Comparison of ENCODE assay signal across 9 mouse cellular contexts in the genomic region with DNA sequence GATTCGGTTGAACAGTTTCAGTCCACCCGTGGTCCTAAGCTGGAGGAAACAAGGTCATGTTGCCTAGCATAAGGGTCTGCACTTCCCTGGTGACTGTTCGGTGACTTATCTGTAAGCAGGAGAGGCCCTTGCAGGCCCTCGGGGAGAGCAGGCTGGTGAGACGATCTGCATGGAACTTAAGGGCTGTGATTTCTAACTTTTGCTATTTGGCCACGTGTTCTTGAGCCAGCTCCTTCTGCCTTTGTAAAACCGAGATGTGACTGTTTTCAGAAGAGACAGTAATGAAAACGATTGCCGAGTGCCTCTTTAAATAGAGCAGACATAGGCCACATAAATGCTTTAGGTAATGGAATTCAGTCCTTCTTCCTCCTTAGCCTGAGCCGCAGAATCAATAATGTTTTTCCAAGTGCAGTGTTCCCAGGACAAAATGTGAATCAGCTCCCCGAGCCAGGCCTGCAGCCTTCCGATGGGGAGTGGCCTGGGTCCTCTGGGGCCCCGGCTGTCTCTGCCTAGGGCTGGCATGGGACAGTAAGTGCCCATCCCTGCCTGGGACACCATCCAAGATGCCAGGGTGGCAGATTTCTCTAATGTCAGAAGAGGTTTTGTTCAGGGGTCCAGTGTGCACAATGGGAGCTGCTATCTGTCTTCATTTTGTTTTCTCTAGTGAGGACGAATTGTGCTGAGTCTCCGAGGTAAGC. TPM values are rescaled to one million over a fixed set of nuclear protein-coding genes. Genes with fewer than 3 reads are reported as not detected.
DNase-seq lines count a peak whose midpoint lies in the region; ATAC-seq lines count a peak whose summit lies in the region.
"Had no signal": no experiment of that assay in that cellular context is flagged by ENCODE, and none has a peak within 500 bp of the region (broad histone marks: within the 10 kb centered on the region; RNA-seq: fewer than 3 reads in every experiment).

No protein-coding gene starts in this region.

- peak overlapping the region; percentile 11 for H3K27ac ChIP-seq in kidney, embryonic 14.5 days (ENCODE audit: low read depth, low read length)
- H3K27ac ChIP-seq in brown adipose tissue, adult 24 weeks (replicated peaks; ENCODE audit: low read depth, low read length) = peak overlapping the region; percentile 73
- H3K27ac ChIP-seq in hindbrain, embryonic 12.5 days = peak overlapping the region; percentile 68
- H3K27ac ChIP-seq in midbrain, embryonic 16.5 days (ENCODE audit: low read length) = peak overlapping the region; percentile 62
- H3K27ac ChIP-seq: liver, embryonic 13.5 days had no signal

- no peak overlapping the region for H3K9ac ChIP-seq in kidney, embryonic 14.5 days (ENCODE audit: low read depth, low read length)
- H3K9ac ChIP-seq in hindbrain, embryonic 12.5 days = 0 out of 2 replicates have a peak overlapping the region, but pooled peaks have one; percentile 1
- H3K9ac ChIP-seq in midbrain, embryonic 16.5 days (ENCODE audit: low read depth, low read length) = no peak overlapping the region
- H3K9ac ChIP-seq: liver, embryonic 13.5 days had no signal

- no peak for ATAC-seq in kidney, embryonic 14.5 days (ENCODE audit: low FRiP score, low TSS enrichment)
- peak; percentile 60; the same call in 1 of the 2 replicates for ATAC-seq in hindbrain, embryonic 12.5 days (ENCODE audit: low FRiP score)
- ATAC-seq in midbrain, embryonic 16.5 days = peak; percentile 30; the same call in 1 of the 2 replicates

- no peaks in the 10 kb centered on the region for H3K36me3 ChIP-seq in kidney, embryonic 14.5 days (ENCODE audit: control insufficient read depth, insufficient read depth, low read length)
- no peaks in the 10 kb centered on the region for H3K36me3 ChIP-seq in hindbrain, embryonic 12.5 days
- no peaks in the 10 kb centered on the region for H3K36me3 ChIP-seq in midbrain, embryonic 16.5 days (ENCODE audit: control insufficient read depth, insufficient read depth, low read length)
- H3K36me3 ChIP-seq: liver, embryonic 13.5 days had no signal

- DNase-seq in kidney, adult 8-10 months = no peak
- DNase-seq in adrenal gland, postnatal 4 days (ENCODE audit: low spot score in 2 of 2) = no peak
- no peak for DNase-seq in spleen, adult 12 weeks (ENCODE audit: low spot score)
- DNase-seq in thymus, postnatal 36 days = no peak
- DNase-seq: liver, embryonic 13.5 days had no signal

- WGBS in kidney, embryonic 14.5 days = 41% methylated on average over 15 of the region's 15 CpGs
- WGBS in hindbrain, embryonic 12.5 days = 38% methylated on average over 15 of the region's 15 CpGs
- WGBS in midbrain, embryonic 16.5 days = 36% methylated on average over 15 of the region's 15 CpGs

- H3K9me3 ChIP-seq in kidney, embryonic 14.5 days (ENCODE audit: control insufficient read depth, low read length) = no peaks in the 10 kb centered on the region
- no peaks in the 10 kb centered on the region for H3K9me3 ChIP-seq in hindbrain, embryonic 12.5 days (replicated peaks)
- no peaks in the 10 kb centered on the region for H3K9me3 ChIP-seq in midbrain, embryonic 16.5 days (replicated peaks; ENCODE audit: control insufficient read depth, low read length, poor library complexity, severe bottlenecking)
- H3K9me3 ChIP-seq: liver, embryonic 13.5 days had no signal

- H3K4me3 ChIP-seq in kidney, embryonic 14.5 days (ENCODE audit: low read length) = no peak overlapping the region
- H3K4me3 ChIP-seq in brown adipose tissue, adult 24 weeks (ENCODE audit: insufficient read depth, low read depth, low read length) = no peak overlapping the region
- no peak overlapping the region for H3K4me3 ChIP-seq in hindbrain, embryonic 12.5 days
- H3K4me3 ChIP-seq in midbrain, embryonic 16.5 days (ENCODE audit: low read depth, low read length) = no peak overlapping the region
- H3K4me3 ChIP-seq: liver, embryonic 13.5 days had no signal

- no peaks in the 10 kb centered on the region for H3K27me3 ChIP-seq in kidney, embryonic 14.5 days (ENCODE audit: control insufficient read depth, insufficient read depth, low read length)
- no peaks in the 10 kb centered on the region for H3K27me3 ChIP-seq in hindbrain, embryonic 12.5 days
- no peaks in the 10 kb centered on the region for H3K27me3 ChIP-seq in midbrain, embryonic 16.5 days (ENCODE audit: control insufficient read depth, insufficient read depth, low read depth, low read length)
- H3K27me3 ChIP-seq: liver, embryonic 13.5 days had no signal

- no peak overlapping the region for H3K4me2 ChIP-seq in kidney, embryonic 14.5 days (replicated peaks; ENCODE audit: low read depth, low read length)
- no peak overlapping the region for H3K4me2 ChIP-seq in hindbrain, embryonic 12.5 days (replicated peaks)
- H3K4me2 ChIP-seq in midbrain, embryonic 16.5 days (ENCODE audit: low read length) = no peak overlapping the region
- H3K4me2 ChIP-seq: liver, embryonic 13.5 days had no signal

- peaks cover 45% of the 10 kb centered on the region for H3K4me1 ChIP-seq in kidney, embryonic 14.5 days (ENCODE audit: control insufficient read depth, insufficient read depth, low read length)
- H3K4me1 ChIP-seq in brown adipose tissue, adult 24 weeks (ENCODE audit: control insufficient read depth, insufficient read depth, insufficient read length, low read length) = peaks cover 25% of the 10 kb centered on the region
- H3K4me1 ChIP-seq in hindbrain, embryonic 12.5 days = peaks cover 48% of the 10 kb centered on the region
- H3K4me1 ChIP-seq in midbrain, embryonic 16.5 days (ENCODE audit: control insufficient read depth, insufficient read depth, low read length) = peaks cover 21% of the 10 kb centered on the region

RNA-seq across cellular contexts. Expression of a gene that starts 34.8 kb away (rescaled TPM):
- 155 and 197 TPM in 2 replicates for polyA plus RNA-seq in kidney, embryonic 14.5 days (2014; fragmentation: Nextera tagmentation; extraction: Ambion mirVana)
- 85.3 and 87.3 TPM in 2 replicates for polyA plus RNA-seq in brown adipose tissue, adult 24 weeks (2012; ENCODE audit: insufficient read depth, insufficient read length, missing spikeins)
- polyA plus RNA-seq in hindbrain, embryonic 12.5 days (2016; fragmentation: Nextera tagmentation; extraction: Ambion mirVana) = 158 and 167 TPM in 2 replicates
- polyA plus RNA-seq in midbrain, embryonic 16.5 days (2015; fragmentation: Nextera tagmentation; extraction: Ambion mirVana) = 132 and 139 TPM in 2 replicates
- 10 to 100 TPM; 60.0 to 68.5 TPM for total RNA-seq in adrenal gland, postnatal 4 days (2021)

Comparison
In these comparisons a context has a peak if more than half of its experiments do, and no peak if none do; other contexts are left out.
1. H3K27ac ChIP-seq: peak in every context shown above with its lines; median percentile 73 in brown adipose tissue, adult 24 weeks; 68 in hindbrain, embryonic 12.5 days; 62 in midbrain, embryonic 16.5 days; 11 in kidney, embryonic 14.5 days.